Mouse (Mus musculus): Measurements from ENCODE around the gene Ano6. TPM values are rescaled to one million over a fixed set of nuclear protein-coding genes. Genes with fewer than 3 reads are reported as not detected.
A peak's percentile ranks its signal among the peaks of the same experiment; 100 is the strongest.

The Ano6 gene
- polyA plus RNA-seq, 1 experiment from 2014 or later: 38.9 TPM

DNA sequence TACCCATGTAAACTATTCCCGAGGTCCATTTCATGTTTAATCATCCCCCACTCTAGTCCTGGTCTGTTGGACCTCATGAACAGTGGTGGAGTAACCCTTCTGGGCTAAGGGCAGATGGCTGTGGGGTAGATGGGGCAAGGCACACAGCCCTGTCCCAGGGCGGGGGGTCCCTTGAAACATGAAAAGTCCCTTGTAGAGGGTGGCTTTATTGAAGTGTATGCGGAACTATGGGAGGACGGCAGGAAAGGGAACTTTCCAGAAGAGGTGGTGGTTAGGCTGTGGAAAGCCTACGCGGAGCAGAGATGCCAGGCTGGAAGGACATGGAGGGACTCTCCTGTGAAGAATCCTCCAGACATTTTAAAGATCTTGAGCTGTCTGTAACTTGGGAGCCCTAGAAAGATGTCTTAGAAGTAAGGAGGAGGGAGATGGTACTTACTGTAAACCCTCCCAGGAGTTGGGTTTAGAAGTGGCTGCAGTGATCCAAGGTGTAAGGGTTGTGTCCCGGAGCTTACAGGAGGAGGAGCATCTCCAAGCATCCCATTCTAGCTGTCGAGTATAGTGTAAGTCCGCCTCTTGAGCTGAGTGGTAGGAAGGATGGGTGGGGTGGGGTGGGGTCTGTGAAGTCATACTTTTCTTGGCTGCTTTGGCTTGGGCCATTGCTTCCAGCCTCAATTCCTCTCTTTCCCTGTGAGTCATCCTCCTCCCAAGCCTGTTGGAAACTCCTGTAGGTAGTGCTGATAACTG, 3.3 kb downstream of the Ano6 start:
- WGBS: 65% methylated on average over 9 of the region's 9 CpGs
- Histone ChIP-seq H3K4me1 (ENCODE audit: insufficient read depth, low read depth, low read length) (peaks cover 20% of the 10 kb centered on the region; the same call in 1 of the 2 replicates), H3K4me2 (replicated peaks; ENCODE audit: low read depth, low read length) (peak overlapping the region; percentile 18; the same call in 1 of the 2 replicates), H3K27me3 (replicated peaks; ENCODE audit: insufficient read depth, low read length) (no peaks in the 10 kb centered on the region), H3K27ac (ENCODE audit: low read length) (peak overlapping the region; percentile 6; the same call in 1 of the 2 replicates), H3K36me3 (ENCODE audit: insufficient read depth, low read length) (no peaks in the 10 kb centered on the region), H3K9me3 (ENCODE audit: low read length) (no peaks in the 10 kb centered on the region), H3K9ac (replicated peaks; ENCODE audit: low read depth) (no peak overlapping the region), H3K4me3 (ENCODE audit: low read depth, low read length) (no peak overlapping the region)
- DNase-seq (ENCODE audit: low spot score) (peak; percentile 66), ATAC-seq (peak; percentile 17)
- no peak for TF ChIP-seq CTCF (IDR thresholded peaks at IDR 0.05)
- no peak for TF ChIP-seq EP300 (IDR thresholded peaks at IDR 0.05)

- Histone ChIP-seq H3K4me3 (ENCODE audit: low read depth, low read length) (no peak overlapping the region), H3K27ac (ENCODE audit: low read length) (peak overlapping the region; percentile 33), H3K27me3 (replicated peaks; ENCODE audit: insufficient read depth, low read length) (no peaks in the 10 kb centered on the region), H3K4me2 (replicated peaks; ENCODE audit: low read depth, low read length) (no peak overlapping the region; the same call in 1 of the 2 replicates), H3K9me3 (ENCODE audit: low read length) (no peaks in the 10 kb centered on the region), H3K9ac (replicated peaks; ENCODE audit: low read depth) (no peak overlapping the region), H3K36me3 (ENCODE audit: insufficient read depth, low read length) (no peaks in the 10 kb centered on the region), H3K4me1 (ENCODE audit: insufficient read depth, low read depth, low read length) (peaks cover 20% of the 10 kb centered on the region; the same call in 1 of the 2 replicates)
- peak; percentile 20 for ATAC-seq
- peak; percentile 83 for DNase-seq (ENCODE audit: low spot score)
- TF ChIP-seq EP300 (IDR thresholded peaks at IDR 0.05) (no peak; the same call in 1 of the 2 replicates), CTCF (IDR thresholded peaks at IDR 0.05) (no peak)
- WGBS: 34% methylated on average over 10 of the region's 10 CpGs
Observed at GRCm38 (mm10) chr15:95794611-95795565, 4.2 kb downstream of the Ano6 start.

DNA sequence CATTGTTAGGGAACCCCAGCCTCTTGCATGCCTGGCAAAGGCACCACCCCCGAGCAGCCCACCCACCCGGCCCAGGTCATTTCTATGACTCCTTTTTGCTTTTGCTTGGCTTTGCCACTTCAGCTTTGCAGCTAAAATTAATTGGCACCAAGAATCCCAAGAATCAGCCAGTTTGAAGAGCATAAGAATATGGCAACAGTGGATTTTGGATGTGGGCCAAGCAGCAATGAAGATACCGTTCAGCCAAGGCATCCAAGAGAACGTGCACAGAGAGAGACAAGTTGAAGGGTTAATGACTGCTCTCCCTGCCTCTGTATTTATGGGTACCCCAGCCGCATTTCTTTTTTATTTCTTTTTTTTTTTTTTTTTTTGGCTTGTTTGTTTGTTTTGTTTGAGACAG, 5.4 kb downstream of the Ano6 start:
- Histone ChIP-seq H3K27me3 (replicated peaks; ENCODE audit: insufficient read depth, low read length) (no peaks in the 10 kb centered on the region), H3K27ac (ENCODE audit: low read length) (no peak overlapping the region), H3K9me3 (ENCODE audit: low read length) (no peaks in the 10 kb centered on the region), H3K4me1 (ENCODE audit: insufficient read depth, low read depth, low read length) (peaks cover 20% of the 10 kb centered on the region; the same call in 1 of the 2 replicates), H3K4me3 (ENCODE audit: low read depth, low read length) (no peak overlapping the region), H3K36me3 (ENCODE audit: insufficient read depth, low read length) (no peaks in the 10 kb centered on the region), H3K9ac (replicated peaks; ENCODE audit: low read depth) (no peak overlapping the region), H3K4me2 (replicated peaks; ENCODE audit: low read depth, low read length) (no peak overlapping the region)
- no peak for DNase-seq (ENCODE audit: low spot score)
- no peak for TF ChIP-seq EP300 (IDR thresholded peaks at IDR 0.05)
- no peak for TF ChIP-seq CTCF (IDR thresholded peaks at IDR 0.05)
- WGBS: 52% methylated on average over 5 of the region's 5 CpGs
- no peak for ATAC-seq

DNA sequence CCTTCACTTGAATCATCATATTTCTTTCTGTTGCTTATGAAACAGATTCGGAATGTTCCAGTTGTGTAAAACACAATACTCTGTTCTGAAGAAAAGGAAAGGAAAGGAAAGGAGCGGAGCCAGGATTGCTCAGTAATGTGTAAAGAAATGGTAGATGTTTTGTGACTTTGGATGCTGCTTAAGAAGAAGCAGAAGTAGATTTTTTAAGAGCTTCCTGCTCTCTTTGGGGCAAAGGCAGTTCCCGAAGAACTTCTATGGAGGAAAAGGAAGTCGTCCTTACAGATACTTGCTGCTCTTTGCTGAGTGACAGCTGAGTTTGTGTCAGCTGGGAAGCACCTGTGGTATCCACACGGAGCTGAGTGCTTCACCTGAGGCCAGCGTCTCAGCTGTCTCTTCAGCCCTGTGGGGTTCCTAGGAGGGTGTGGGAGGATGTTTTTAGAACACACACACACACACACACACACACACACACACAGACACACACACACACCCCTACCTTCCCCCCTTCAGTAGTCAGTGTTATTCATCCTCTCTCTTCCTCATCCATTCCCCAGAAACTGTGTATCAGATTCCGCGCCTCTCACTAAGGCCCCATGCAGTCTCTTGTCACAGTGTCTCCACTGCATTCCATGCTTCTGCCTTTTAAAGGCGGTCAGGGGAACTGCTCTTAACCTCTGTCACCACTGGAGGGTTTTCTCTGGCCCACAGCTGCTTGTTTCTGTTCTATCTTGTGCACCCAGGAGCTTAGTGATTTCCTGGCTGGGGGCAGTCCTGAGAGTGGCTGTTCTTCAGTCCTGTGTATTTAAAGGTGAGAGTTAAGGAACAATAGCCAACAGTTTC, 6.7 kb downstream of the Ano6 start:
- H3K27ac ChIP-seq (ENCODE audit: low read length): no peak overlapping the region
- WGBS: 53% methylated on average over 9 of the region's 9 CpGs
- no peak for ATAC-seq

DNA sequence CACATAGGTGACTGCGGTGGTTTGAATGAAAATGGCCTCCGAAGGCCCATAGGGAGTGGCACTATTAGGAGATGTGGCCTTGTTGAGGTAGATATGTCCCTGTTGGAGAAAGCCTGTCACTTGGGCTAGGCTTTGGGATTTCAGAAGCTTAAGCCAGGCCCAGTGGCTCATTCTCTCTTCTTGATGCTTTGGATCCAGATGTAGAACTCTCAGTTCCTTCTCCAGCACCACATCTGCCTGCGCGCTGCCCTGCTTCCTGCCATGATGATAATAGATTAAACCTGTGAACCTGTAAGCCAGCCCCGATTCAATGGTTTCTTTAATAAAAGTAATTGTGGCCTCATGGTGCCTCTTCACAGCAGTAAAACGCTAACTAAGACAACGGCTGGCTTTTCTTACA, 7.6 kb downstream of the Ano6 start:
- no peak for ATAC-seq
- Histone ChIP-seq H3K9me3 (ENCODE audit: low read length) (no peaks in the 10 kb centered on the region), H3K4me1 (ENCODE audit: insufficient read depth, low read depth, low read length) (peaks cover 35% of the 10 kb centered on the region; the same call in 1 of the 2 replicates), H3K36me3 (ENCODE audit: insufficient read depth, low read length) (no peaks in the 10 kb centered on the region), H3K27me3 (replicated peaks; ENCODE audit: insufficient read depth, low read length) (no peaks in the 10 kb centered on the region), H3K9ac (replicated peaks; ENCODE audit: low read depth) (no peak overlapping the region), H3K4me3 (ENCODE audit: low read depth, low read length) (no peak overlapping the region), H3K4me2 (replicated peaks; ENCODE audit: low read depth, low read length) (no peak overlapping the region), H3K27ac (ENCODE audit: low read length) (no peak overlapping the region)
- 92% methylated on average over 7 of the region's 7 CpGs for WGBS
- TF ChIP-seq EP300 (IDR thresholded peaks at IDR 0.05): no peak
- TF ChIP-seq CTCF (IDR thresholded peaks at IDR 0.05): no peak
- no peak for DNase-seq (ENCODE audit: low spot score)

More for the DNA sequence above, 6.7 kb downstream of the Ano6 start:
- H3K4me1 ChIP-seq (ENCODE audit: insufficient read depth, low read depth, low read length): peaks cover 27% of the 10 kb centered on the region; the same call in 1 of the 2 replicates
- H3K27me3 ChIP-seq (replicated peaks; ENCODE audit: insufficient read depth, low read length): no peaks in the 10 kb centered on the region
- H3K4me3 ChIP-seq (ENCODE audit: low read depth, low read length): no peak overlapping the region
- no peak overlapping the region for H3K9ac ChIP-seq (replicated peaks; ENCODE audit: low read depth)
- no peaks in the 10 kb centered on the region for H3K9me3 ChIP-seq (ENCODE audit: low read length)
- TF ChIP-seq CTCF (IDR thresholded peaks at IDR 0.05) (peak; percentile 26), EP300 (IDR thresholded peaks at IDR 0.05) (no peak)
- no peaks in the 10 kb centered on the region for H3K36me3 ChIP-seq (ENCODE audit: insufficient read depth, low read length)
- no peak overlapping the region for H3K4me2 ChIP-seq (replicated peaks; ENCODE audit: low read depth, low read length)
- DNase-seq (ENCODE audit: low spot score): peak; percentile 56
